Mouse (Mus musculus): Measurements from ENCODE around the gene Epha5. TPM values are rescaled to one million over a fixed set of nuclear protein-coding genes. Genes with fewer than 3 reads are reported as not detected.

The Epha5 gene
- not detected for total RNA-seq (2023)

GRCm38 (mm10) chr5:84417062-84417879, at the start of gene Epha5:
Gene Epha5, minus strand, starts transcription at chr5:84417382.

